Mouse (Mus musculus) thymus, postnatal 0 days (tissue): ENCODE measurements around the gene Mcm8. TPM values are rescaled to one million over a fixed set of nuclear protein-coding genes. Genes with fewer than 3 reads are reported as not detected.

ENCODE experiments used
- DNase-seq: peaks from one replicate; pipeline ENCODE4 v3.0.0-alpha.2; 2015; ENCODE audit warnings: low spot score
- polyA plus RNA-seq: library from polyadenylated mRNA; unstranded; fragments of >200 nt; fragmentation: Nextera tagmentation; extraction: Ambion mirVana; gene quantifications from 2 replicates; pipeline ENCODE4 v1.2.1, GENCODE M21; 2015

Gene Mcm8
- polyA plus RNA-seq, 1 experiment from 2014 or later = 9.6 TPM

GRCm38 (mm10) chr2:132871663-132872062 lies 55.7 kb downstream of the Mcm8 start:
- DNase-seq = no peak

- peak; percentile 24 for DNase-seq
Measured at GRCm38 (mm10) chr2:132873657-132874326, 57.9 kb downstream of the Mcm8 start.

- no peak for DNase-seq
Measured at GRCm38 (mm10) chr2:132876991-132877390, 61.0 kb downstream of the Mcm8 start.

GRCm38 (mm10) chr2:132879261-132880044 lies 63.5 kb downstream of the Mcm8 start:
- DNase-seq = peak; percentile 5

- no peak for DNase-seq
Measured at GRCm38 (mm10) chr2:132880844-132881645, 65.1 kb downstream of the Mcm8 start, which contains the start of gene Lrrn4. TSS of gene Lrrn4 (minus strand) at chr2:132880891.

GRCm38 (mm10) chr2:132884303-132884967 lies 68.5 kb downstream of the Mcm8 start:
- no peak for DNase-seq

- DNase-seq = no peak
Measured at GRCm38 (mm10) chr2:132885312-132885711, 69.4 kb downstream of the Mcm8 start.

Other genes with a start within 250 kb of the Mcm8 start
- gene Gpcpd1, start 228.4 kb upstream of the Mcm8 start, polyA plus RNA-seq = 48.1 and 52.3 TPM in 2 replicates
- 17.8 and 20.7 TPM in 2 replicates for gene Shld1, start 129.2 kb upstream of the Mcm8 start, polyA plus RNA-seq
- 0.18 and 0.19 TPM in 2 replicates for gene Chgb, start 34.9 kb upstream of the Mcm8 start, polyA plus RNA-seq
- 54.7 and 56.9 TPM in 2 replicates for gene Trmt6, start 86 bp upstream of the Mcm8 start, polyA plus RNA-seq
- gene Crls1, start 30.5 kb downstream of the Mcm8 start, polyA plus RNA-seq = 17.1 and 17.9 TPM in 2 replicates
- gene Lrrn4, start 64.8 kb downstream of the Mcm8 start, polyA plus RNA-seq = 0.53 and 0.81 TPM in 2 replicates
- gene Fermt1, start 129.8 kb downstream of the Mcm8 start, polyA plus RNA-seq = 17.0 and 23.4 TPM in 2 replicates